Mouse (Mus musculus) cerebral cortex, adult 2 months (tissue): ENCODE data around the gene Ppp1r2.

Source experiments
- WGBS: fragments of 180-500 bp; shearing (Covaris S2); methylation state at CpG from one replicate; pipeline ENCODE4 v1.1.7; 2018; 5-methylcytosine and 5-hydroxymethylcytosine counted together

Gene Ppp1r2

DNA sequence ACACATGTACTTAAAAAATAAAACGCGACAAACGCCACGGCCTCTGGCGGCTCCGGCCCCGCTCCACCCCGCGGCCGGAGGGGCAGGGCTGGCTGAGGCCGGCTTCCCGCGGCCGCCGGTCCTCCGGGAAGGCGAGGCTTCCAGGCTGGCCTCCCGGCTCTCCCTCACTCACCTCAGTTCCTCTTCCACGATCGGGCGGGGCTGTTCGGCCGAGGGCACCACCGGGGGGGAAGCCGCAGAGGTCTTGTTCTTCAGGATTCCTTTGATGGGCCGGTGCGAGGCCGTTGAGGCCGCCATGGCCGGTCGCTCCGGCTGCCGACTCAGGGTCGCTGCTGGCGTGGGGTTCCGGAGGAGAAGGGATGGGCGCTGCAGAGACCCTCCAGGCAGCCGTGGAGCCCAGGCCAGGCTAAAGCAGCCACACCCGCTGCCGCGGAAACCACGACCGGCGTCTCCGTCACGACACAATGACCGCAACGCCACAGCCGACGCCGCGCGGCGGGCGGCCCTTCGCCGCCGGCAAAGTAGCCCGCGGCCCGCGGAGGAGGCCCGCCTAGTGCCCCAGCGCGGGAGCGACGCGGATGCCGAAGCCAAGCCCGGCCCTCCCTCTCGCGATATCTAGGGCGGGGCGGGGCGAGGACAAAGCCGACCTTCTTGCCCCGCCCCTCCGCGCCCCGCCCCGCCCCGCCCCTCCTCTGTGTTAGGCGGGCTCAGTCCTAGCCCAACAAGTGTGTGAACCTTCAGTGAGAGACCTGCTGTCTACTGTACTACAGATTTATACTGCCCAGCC is at the start of gene Ppp1r2:
Gene Ppp1r2 (minus strand): TSS at position 604 of the 787 bp plus-strand sequence.
- WGBS = under 1% methylated on average over 80 of the region's 83 CpGs

DNA sequence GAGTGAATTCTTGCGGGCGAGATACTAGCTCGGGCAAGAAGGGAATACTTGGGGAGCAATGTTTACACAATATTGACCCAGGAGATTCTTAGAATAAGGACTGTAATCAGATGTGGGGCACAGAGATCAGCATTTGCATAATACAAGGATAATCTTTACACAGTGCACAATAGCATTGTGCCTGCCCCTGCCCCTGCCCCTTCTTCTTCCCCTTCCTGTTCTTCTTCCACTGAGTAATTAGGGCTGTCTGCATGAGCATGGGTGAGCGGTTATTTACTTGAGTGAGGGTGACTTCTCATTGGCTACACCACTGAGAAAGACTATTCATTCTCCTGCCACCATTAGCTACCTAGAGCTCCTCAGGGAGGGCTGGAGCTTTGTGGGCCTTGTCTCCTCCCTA is 46.4 kb upstream of the Ppp1r2 start:
- WGBS = 78% methylated on average over 4 of the region's 4 CpGs

DNA sequence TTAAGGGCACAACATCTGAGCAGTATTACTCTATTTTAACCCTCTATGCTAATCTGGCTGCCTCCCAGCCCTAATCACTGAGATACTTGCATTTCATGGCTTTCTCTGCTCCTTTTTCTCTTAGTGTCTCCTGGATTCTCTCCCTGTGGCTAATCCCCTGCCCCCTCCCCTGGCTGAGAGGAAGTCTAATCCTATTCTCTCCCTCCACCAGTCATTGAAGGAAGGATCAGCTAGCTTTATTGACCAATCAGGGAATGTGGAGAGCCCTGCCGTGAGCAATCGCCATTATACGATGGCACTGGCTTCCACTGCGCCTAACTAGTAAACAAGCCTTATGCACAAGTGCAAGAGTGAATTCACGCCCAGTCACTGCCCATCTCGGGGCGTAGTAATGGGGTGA is 45.9 kb upstream of the Ppp1r2 start:
- WGBS = 72% methylated on average over 7 of the region's 7 CpGs

DNA sequence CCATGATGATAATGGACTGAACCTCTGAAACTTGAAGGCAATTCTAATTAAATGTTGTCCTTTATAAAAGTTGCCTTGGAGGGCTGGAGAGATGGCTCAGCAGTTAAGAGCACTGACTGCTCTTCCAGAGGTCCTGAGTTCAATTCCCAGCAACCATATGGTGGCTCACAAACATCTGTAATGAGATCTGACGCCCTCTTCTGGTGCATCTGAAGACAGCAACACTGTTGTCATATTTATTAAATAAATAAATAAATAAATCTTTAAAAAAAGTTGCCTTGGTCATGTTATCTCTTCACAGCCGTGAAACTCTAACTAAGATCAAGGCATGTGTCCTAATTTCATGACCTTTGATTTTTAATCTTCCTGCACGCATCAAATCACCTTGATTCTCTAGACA is 44.6 kb upstream of the Ppp1r2 start:
- WGBS = 75% methylated on average over 3 of the region's 3 CpGs

DNA sequence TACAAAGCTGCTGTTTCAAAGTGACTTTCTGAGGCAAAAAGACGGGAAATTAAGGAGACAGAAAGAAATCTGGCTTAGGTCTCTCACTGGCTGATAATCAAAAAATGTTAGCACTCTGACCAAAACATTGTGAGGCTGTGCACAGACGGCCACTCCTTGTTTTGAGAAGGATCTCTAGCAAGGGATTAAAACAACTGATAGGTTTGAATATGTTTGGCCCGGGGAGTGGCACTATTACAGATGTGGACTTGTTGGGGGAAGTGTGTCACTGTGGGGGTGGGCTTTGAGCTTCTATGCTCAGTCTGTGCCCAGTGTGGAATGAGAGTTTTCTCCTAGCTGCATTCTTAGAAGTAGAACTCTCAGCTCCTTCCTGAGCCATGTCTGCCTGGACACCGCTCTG is 44.2 kb upstream of the Ppp1r2 start:
- 74% methylated on average over 4 of the region's 4 CpGs for WGBS

DNA sequence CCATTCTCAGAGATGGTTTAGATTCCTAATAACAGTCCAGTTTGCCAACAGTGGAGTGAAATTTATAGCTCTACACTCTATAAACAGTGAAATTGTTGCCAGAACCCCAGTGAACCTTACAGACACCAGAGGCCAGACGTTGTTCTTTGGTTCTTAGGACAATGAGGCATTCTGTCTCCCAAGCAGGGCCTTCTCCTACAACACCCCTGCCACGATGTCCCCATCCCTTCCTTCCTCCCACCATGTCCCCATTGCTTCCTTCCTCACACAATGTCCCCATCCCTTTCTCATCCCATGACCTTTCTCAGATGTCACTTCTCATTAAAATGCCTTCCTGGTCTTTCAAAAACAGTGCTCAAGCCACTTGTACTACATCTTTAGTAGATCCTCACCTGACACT is 43.3 kb upstream of the Ppp1r2 start:
- 68% methylated on average over 2 of the region's 2 CpGs for WGBS

DNA sequence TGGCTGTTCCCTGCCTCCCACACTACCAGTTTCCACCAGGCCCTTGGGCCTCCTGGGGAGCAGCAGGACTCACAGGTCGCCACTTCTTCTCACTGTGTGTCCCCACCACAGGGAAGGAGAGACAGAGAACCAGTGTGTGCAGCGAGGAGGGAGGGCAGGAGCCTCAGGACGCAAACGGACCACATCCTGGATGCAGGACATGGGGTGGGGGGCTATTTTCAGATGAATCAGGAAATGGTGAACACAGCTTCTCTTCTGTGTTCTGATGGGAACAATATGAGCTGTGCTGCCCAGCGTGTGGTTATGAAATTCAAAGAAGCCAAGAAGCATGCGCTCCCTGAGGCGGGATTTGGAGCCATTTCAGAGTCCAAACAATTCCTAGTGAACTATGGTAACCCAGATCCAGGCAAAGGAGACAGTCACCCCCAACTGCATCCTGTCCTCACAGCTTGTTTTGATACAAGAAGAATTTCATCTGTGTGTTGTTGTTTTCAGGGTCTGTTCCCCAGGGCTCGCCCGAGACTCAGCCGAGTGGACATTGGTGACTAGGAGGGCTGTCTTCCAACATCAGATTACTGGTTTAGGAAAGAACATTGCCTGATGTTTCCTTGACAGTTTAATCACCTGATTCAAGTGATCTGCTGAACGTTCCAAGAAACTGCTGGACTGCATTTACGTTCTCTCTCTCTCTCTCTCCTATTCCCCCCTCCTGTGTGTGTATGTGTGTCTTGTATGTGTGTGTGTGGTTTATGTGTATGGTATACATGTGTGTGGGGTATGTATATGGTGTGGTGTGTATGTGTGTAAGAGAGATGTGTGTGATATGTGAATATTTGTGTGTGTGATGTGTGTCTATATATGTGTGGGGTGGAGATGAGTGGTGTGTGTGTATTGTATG is 41.4 kb upstream of the Ppp1r2 start:
- WGBS = 55% methylated on average over 12 of the region's 12 CpGs

DNA sequence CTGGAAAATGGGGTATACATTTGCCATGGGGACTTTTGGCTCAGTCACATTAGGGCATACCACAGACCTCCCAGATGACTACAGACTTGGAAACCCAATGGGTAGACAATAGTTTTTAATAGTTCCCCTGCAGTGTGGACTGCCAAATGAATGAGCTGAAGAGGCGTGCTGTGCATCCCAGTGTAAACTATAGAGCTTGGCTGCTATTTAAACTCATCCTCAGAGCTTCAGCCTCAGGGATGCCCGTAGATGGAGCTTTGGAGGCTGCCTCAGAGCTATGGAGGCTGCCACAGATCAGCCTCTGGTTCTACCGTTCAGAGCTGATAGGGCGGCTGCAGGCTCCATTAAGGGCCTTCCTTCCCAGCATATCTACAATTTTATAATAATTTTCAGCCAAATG is 40.2 kb upstream of the Ppp1r2 start:
- 58% methylated on average over 4 of the region's 4 CpGs for WGBS

DNA sequence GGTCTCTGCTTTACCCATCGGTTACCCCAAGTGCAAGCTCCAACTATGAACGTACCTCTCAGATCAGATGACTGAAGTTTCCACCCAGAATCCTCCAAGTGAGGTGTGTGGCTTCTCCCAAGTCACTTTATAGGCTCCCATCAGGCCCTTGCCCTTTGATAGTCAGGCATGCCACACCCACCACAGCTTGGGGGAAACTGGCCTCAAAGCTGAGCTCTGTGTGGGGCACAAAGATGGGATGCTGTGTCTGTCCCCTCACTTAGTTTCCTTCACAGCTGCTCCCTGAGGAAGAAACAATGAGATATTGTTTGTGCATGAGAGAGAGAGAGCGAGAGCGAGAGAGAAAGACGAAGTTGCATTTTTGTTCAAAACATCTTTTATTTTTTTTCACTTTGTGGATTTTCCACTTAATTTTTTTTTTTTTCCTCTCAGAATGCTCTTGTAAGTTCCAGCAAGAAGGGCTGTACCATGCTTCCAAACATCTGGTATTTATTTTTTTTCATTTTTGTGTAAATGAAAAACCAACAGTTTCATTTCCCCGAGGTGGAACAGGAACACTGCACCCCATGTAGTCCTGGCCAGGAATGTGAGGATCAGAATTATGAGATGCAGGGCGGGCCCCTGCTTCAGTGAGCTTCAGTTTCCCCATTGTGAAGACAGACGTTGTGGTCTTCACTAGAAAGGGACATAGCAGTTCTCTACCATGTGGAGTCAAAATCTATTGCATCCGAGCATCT is 39.6 kb upstream of the Ppp1r2 start, which contains the start of gene Apod:
Gene Apod (minus strand): TSS at position 312 of the 737 bp plus-strand sequence.
- 60% methylated on average over 9 of the region's 9 CpGs for WGBS

DNA sequence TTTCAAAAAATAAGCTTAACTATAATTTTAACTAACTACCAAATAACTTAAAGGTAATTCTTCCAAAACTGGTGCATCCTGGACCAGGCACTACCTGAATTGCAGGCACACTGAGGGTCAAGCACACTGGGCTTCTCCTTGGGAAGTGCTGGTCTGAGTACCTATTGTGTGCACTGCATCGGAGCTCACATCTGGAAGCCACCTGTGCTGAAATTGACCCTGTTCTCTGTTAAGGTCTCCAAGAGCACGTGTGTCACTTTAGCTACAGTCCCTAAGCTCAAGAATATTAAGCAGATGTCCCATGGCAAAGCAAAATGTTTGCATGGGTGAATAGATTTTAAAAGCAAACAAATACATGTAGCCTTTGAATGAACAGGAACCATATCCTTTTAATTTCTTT is 38.5 kb upstream of the Ppp1r2 start:
- WGBS = 76% methylated on average over 2 of the region's 2 CpGs

DNA sequence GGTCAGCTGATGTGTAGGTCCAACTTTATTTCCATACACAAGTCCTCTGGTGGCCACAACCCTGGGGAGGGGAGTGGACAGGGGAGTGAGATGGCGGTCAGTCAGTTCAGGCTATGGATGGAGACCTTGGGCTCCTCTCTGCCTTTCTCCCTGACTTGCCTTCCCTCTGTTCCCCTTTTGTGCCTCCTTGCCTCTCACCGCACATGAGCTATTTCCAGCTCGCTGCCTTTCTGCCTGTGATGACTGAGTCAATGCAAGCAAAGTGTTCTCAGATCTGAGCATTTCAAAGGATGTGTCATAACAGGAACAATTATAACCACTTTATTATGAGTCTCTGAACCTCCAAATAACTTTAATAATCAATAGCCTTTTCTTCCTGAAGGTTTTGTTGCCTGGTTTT is 37.2 kb upstream of the Ppp1r2 start:
- WGBS = 47% methylated on average over 3 of the region's 3 CpGs

DNA sequence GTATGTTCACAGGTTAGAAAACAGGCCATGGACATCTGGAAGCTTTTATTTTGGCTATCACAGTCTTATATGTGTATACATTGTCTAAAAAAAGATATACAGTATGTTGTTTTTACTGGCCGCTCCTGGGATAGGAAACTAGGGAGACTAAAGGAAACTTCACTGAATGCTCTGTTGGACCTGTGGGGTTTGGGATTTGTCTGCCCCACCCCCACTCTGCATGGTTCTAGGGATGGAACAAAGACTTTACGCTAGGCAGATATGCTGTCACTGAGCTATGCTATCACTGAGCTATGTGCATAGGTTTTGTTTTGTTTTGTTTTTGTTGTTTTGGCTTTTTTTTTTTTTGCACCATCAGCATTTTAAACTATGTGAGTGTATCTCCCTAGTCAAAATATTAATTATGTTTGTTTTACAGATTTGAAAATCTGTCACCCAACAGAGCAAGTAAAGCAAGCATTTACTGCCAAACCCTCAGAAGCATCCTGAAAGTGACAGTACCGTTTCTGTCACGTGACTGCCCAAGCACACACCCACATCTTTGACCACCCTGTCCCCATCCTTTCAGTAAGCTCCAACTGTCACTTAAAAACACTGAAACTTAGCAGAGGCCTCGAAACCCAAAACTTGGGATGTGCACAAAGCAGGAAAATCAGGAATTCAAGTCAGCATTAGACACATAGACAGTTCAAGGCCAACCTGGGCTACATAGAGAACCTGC is 30.3 kb upstream of the Ppp1r2 start:
- WGBS = 82% methylated on average over 5 of the region's 5 CpGs

DNA sequence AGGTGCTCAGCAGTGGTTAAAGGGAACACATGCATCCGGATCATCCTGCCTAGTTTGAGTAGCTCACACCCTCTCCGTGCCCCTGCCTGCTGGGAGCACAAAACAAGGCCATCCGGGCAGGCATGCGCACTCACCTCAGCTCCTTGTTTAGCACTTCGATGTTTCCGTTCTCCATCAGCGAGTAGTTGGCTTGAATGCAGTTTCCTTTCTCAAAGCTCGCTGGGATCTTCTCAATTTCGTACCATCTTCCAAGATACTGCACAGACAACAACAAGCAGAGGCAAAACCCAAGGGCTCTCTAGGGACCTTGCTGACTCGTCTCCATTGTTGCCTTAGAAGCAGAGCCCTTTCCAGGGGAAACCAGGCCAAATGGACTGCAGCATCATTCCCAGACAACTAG is 28.2 kb upstream of the Ppp1r2 start:
- 70% methylated on average over 10 of the region's 10 CpGs for WGBS

DNA sequence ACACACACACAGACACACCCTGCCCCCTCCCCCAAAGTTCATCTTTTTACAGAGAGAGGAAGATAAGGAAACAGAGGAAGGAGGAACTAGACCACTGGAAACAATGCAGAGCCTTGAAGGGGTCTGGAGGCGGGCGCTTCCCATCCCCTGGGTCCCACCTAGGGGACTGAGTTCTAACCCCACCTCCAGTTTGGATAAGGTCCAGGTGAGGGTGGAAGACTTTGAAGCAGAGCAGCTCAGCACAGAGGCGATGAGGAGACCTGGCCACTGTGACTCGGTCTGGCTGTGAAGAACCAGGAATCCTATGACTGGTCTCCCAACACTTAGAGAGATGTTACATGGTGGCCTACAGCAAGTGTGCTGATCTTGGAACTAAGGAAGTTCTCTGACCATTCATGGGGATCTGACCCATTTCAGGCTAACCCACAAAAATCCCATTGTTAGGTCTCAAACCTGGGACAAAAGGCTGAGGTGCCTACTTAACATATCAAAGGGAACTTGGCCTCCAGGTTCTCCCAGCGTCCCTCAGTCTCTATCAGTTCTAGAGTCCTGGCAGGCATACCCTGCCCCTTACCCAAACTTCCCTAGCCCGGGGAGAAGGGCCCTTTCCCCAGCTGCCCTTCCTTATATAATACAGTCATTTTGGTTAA is 25.9 kb upstream of the Ppp1r2 start:
- WGBS = 74% methylated on average over 6 of the region's 6 CpGs

DNA sequence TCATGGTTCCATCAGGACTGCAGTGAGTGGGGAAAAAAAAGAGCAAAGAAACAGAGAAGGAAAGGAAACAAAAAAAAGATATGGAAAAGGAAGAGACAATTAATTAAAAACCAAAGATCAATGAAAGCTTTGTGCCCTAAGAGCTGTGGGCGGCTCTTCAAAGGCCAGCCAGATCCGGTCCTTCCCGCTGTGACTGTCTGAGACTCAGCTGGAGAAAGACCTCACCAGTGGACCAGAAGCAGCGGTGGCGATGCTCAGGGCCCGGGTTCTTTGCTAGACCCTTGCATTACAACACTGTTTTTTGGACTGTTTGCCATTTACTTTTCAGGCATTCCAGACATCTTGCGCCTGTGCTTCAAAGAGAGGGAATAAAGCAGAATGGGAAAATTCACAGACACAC is 25.4 kb upstream of the Ppp1r2 start:
- WGBS = 54% methylated on average over 7 of the region's 7 CpGs

DNA sequence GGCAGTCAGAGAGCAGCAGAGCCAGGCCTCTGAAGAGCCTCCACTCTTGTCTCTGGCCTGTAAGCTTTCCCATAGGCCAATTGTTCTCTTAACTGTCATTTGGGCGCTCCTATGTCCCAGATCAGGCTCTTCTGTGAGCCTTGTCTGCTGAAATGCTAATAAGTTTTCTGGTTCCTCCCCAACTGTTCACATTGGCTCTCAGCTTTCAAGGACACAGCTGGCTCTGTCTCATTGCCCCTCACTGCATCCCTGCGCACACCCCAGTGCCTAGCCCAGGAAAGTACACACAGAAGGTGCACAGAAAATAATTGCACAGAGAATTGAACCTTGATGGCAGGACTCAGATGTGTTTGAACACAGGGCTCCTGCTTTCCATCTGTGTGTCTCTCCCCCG is 24.9 kb upstream of the Ppp1r2 start:
- WGBS = 68% methylated on average over 3 of the region's 3 CpGs

DNA sequence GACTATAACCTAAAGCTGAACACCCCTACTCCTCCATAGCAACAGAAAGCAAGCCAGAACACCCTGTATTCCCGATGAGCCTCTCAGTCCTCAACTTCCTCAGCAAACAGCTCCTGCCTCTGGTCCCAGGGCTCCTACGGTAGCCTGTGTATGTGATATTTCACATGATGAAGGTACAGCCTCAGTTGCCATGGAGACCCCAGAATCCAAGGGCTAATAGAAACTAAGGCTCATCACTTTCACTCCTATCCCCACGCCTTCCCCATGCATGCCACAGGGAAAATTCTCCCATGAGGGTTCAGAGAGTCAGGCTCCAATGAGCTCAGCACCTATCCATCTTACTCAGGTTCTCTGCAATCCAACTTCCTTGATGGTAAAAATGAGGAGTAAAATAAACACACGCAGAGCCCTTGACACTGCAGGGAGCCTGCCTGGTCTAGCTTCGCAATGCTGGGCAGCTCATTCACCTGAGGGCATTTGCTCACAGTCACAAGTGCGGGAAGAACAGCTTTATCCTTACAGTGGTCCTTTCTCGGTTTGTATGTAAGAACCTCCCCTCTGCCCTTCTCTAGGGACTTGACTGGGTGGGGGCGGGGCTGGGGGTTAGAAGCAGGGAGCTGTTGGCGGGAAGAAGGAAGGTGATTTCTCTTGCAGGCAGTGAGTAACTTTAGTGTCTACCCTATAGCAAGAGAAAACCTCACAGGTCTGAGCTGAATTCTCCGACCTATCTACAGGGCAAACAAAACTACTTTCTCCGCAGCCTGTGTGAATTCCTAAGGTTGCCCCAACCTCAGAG is 24.3 kb upstream of the Ppp1r2 start:
- 76% methylated on average over 11 of the region's 11 CpGs for WGBS

DNA sequence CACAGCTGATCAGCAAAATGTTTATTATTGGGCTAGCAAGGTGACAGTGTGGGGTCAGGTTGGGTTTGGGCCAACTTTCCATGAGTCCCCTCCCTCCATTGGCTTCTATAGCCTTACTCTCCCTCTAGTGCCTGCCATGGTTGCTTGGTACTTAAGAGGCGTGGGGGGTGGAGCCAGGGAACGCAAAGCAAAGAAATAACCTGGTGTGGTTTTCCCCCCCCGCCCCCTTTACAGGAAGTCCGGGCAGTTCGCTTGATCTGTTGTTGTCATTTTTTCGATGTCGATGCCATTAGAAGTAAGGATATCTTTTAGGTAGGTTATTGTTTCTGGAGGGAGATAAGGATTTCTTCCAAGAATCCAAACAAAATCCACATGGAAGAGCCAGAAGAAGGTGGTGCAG is 22.0 kb upstream of the Ppp1r2 start:
- 87% methylated on average over 7 of the region's 7 CpGs for WGBS

DNA sequence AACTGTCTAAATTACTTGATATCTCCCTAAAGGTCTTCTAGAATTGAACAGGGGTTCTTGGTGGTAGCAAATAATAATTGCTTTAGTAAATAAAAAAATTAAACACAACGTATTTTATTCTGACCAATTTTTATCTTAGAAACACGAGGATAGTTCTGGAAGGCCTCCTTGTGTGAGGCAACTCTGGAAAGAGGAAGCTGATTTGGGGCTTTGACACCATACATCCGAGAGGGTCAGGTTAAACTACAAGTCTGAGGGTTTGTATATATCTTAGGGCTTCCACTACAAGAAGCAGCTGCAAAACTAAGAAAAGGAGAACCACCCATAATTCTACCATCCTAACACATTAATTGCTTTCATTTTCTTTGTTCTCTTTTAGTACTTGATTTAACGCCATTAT is 18.7 kb upstream of the Ppp1r2 start:
- 70% methylated on average over 4 of the region's 4 CpGs for WGBS

DNA sequence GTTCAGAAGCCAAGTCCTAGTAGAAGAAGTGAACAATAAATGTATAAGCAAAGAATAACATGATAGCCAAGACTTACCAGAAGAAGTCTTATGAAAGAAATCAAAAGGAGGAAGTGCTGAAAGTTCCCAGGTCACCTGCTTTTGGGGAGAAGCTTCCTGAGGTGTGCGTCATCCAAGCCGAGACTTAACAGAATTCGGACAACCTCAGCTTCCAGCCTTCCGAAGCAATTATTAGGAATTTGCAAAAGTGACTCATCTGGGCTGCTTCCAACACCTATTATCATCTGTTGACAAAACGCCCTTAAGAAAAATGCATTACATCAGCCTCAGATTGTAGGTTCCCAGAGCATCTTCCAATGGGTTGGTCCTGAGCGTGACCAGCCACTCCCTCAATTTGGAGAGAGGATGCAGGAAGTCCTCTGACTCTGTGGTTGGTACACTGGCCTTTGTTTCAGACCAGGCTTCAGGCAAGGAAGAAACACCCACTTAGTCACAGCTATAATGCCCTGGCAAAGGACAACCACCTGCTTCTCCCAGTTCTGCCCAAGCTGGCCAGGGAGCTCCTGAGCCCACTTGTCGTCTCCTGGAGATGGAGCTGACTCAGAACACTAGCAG is 15.8 kb upstream of the Ppp1r2 start:
- WGBS = 70% methylated on average over 7 of the region's 7 CpGs
